In the genomic region with DNA sequence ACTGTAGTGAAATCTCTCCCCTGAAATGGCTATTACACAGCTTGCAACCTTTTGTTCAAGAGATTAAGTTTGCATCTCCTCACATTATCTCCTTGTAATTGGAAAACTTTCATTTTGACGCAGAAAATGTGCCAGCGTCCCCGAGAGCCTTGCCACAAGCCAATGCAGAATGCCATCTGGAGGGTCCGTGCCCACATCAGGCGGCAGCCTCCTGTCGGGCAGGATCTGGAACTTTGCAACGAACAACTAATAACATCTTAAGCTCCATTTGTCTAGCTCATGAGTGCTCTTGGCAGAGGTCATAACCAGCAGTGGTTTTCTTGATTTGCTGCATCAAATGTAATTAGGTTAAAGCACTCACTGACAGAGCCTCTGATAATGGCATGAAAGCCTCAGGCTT, we compare ENCODE assay signal across 11 mouse cellular contexts.
DNase-seq lines count a peak whose midpoint lies in the region; ATAC-seq and TF ChIP-seq lines count a peak whose summit lies in the region.
"Had no signal": no experiment of that assay in that cellular context is flagged by ENCODE, and none has a peak within 500 bp of the region (broad histone marks: within the 10 kb centered on the region; RNA-seq: fewer than 3 reads in every experiment).

No protein-coding gene starts in this region.

- H3K4me1 ChIP-seq in MEL (ENCODE audit: control insufficient read depth in 1 of 2, insufficient read depth in 2 of 2, low read length in 2 of 2), result peaks cover 2 to 16% of the 10 kb centered on the region in 2 experiments; a peak in 3 of 4 replicates
- peaks cover 8% of the 10 kb centered on the region for H3K4me1 ChIP-seq in liver, embryonic 12.5 days

- no peaks in the 10 kb centered on the region for H3K79me2 ChIP-seq in MEL (ENCODE audit: control insufficient read depth, insufficient read depth, low read length, poor library complexity)

- H3K9me3 ChIP-seq in MEL (replicated peaks; ENCODE audit: insufficient read depth, low read length), result no peaks in the 10 kb centered on the region
- H3K9me3 ChIP-seq in liver, embryonic 12.5 days (replicated peaks), result no peaks in the 10 kb centered on the region
- H3K9me3 ChIP-seq: heart, embryonic 10.5 days had no signal

- H3K36me3 ChIP-seq in MEL (ENCODE audit: control insufficient read depth in 1 of 2, insufficient read depth in 2 of 2, low read length in 2 of 2), result peaks cover 0 to 15% of the 10 kb centered on the region in 2 experiments; a peak in 2 of 4 replicates
- no peaks in the 10 kb centered on the region for H3K36me3 ChIP-seq in liver, embryonic 12.5 days
- H3K36me3 ChIP-seq: heart, embryonic 10.5 days had no signal

- peak overlapping the region; percentile 7; the same call in 1 of the 2 replicates for H3K4me3 ChIP-seq in layer of hippocampus, adult 2 months
- peak overlapping the region; percentile 48 to 65 for H3K4me3 ChIP-seq in MEL (ENCODE audit: control insufficient read depth in 1 of 2, insufficient read depth in 1 of 2, low read depth in 2 of 2, low read length in 2 of 2)
- H3K4me3 ChIP-seq in liver, embryonic 12.5 days, result no peak overlapping the region
- H3K4me3 ChIP-seq: heart, embryonic 10.5 days had no signal

- no peak for TF ChIP-seq CTCF in layer of hippocampus, adult 2 months (conservative IDR thresholded peaks at IDR 0.05)
- TF ChIP-seq CTCF in MEL (IDR thresholded peaks at IDR 0.05 in 2 of 3, conservative IDR thresholded peaks at IDR 0.05 in 1 of 3; ENCODE audit: control insufficient read depth in 1 of 3, insufficient read depth in 1 of 3, low read depth in 2 of 3, low read length in 3 of 3, poor library complexity in 1 of 3, severe bottlenecking in 1 of 3), result no peak

- DNase-seq in embryo, embryonic 10.5 days (ENCODE audit: low spot score), result peak; percentile 29
- DNase-seq in embryo, embryonic 10 days (ENCODE audit: low spot score), result no peak
- DNase-seq in layer of hippocampus, adult 2 months (ENCODE audit: low spot score in 2 of 2), result no peak
- no peak for DNase-seq in layer of hippocampus, adult 11-12 months (ENCODE audit: low spot score)
- DNase-seq in MEL (ENCODE audit: low read depth, low spot score), result no peak
- DNase-seq in kidney, postnatal 10 days, result no peak
- DNase-seq: kidney, adult 18-20 months; right cerebral cortex, postnatal 25 days had no signal

- TF ChIP-seq POLR2A in MEL (IDR thresholded peaks at IDR 0.05; ENCODE audit: control insufficient read depth in 1 of 2, insufficient read depth in 1 of 2, low read depth in 1 of 2, low read length in 2 of 2, poor library complexity in 1 of 2), result no peak

- TF ChIP-seq EP300 in MEL (IDR thresholded peaks at IDR 0.05; ENCODE audit: low read depth in 1 of 2, low read length in 2 of 2), result no peak

- H3K27me3 ChIP-seq in MEL (ENCODE audit: control insufficient read depth in 1 of 2, insufficient read depth in 2 of 2, low read length in 2 of 2), result no peaks in the 10 kb centered on the region
- H3K27me3 ChIP-seq in liver, embryonic 12.5 days (replicated peaks), result no peaks in the 10 kb centered on the region

- peak overlapping the region; percentile 46; the same call in 1 of the 2 replicates for H3K27ac ChIP-seq in layer of hippocampus, adult 2 months
- H3K27ac ChIP-seq in MEL (ENCODE audit: control insufficient read depth, low read depth, low read length), result no peak overlapping the region; the same call in 1 of the 2 replicates
- H3K27ac ChIP-seq in liver, embryonic 12.5 days, result no peak overlapping the region
- H3K27ac ChIP-seq: heart, embryonic 10.5 days had no signal

- 0 out of 2 replicates have a peak overlapping the region, but pooled peaks have one; percentile 4 for H3K4me2 ChIP-seq in liver, embryonic 12.5 days

- 78% methylated on average over 7 of the region's 7 CpGs for WGBS in liver, embryonic 12.5 days (ENCODE audit: insufficient replicate concordance)

- peak overlapping the region; percentile 26 for H3K9ac ChIP-seq in MEL (ENCODE audit: control insufficient read depth, low read depth, low read length, poor library complexity, severe bottlenecking)
- no peak overlapping the region for H3K9ac ChIP-seq in liver, embryonic 12.5 days

- no peak for TF ChIP-seq RAD21 in MEL (IDR thresholded peaks at IDR 0.05; ENCODE audit: low read depth, low read length)

- no peak for ATAC-seq in liver, embryonic 12.5 days
- ATAC-seq in megakaryocyte, adult 5-6 weeks (ENCODE audit: poor library complexity, severe bottlenecking), result no peak

TF ChIP-seq in MEL, 35 proteins besides CTCF, POLR2A, EP300 and RAD21:
- TF ChIP-seq MYC (IDR thresholded peaks at IDR 0.05; ENCODE audit: low read depth, low read length) (no peak), ZMIZ1 (IDR thresholded peaks at IDR 0.05; ENCODE audit: low read depth, low read length) (no peak), POLR2AphosphoS2 (IDR thresholded peaks at IDR 0.05; ENCODE audit: low read length) (no peak), RCOR1 (IDR thresholded peaks at IDR 0.05; ENCODE audit: low read depth, low read length) (no peak), NRF1 (IDR thresholded peaks at IDR 0.05; ENCODE audit: insufficient read depth, low read depth, low read length, poor library complexity, severe bottlenecking) (no peak), MXI1 (IDR thresholded peaks at IDR 0.05; ENCODE audit: low read depth, low read length) (no peak), E2F4 (IDR thresholded peaks at IDR 0.05; ENCODE audit: borderline replicate concordance, low read depth, low read length) (no peak), USF1 (IDR thresholded peaks at IDR 0.05; ENCODE audit: low read depth, low read length) (no peak), CHD2 (IDR thresholded peaks at IDR 0.05; ENCODE audit: low read length) (no peak), ELF1 (IDR thresholded peaks at IDR 0.05; ENCODE audit: low read depth, low read length) (no peak), MAZ (IDR thresholded peaks at IDR 0.05; ENCODE audit: low read depth, low read length) (no peak), ETS1 (IDR thresholded peaks at IDR 0.05; ENCODE audit: low read depth, low read length) (no peak), TAL1 (IDR thresholded peaks at IDR 0.05; ENCODE audit: low read length) (no peak), TCF12 (IDR thresholded peaks at IDR 0.05; ENCODE audit: low read depth, low read length) (no peak), CHD1 (IDR thresholded peaks at IDR 0.05; ENCODE audit: low read depth, low read length) (no peak), SIN3A (IDR thresholded peaks at IDR 0.05; ENCODE audit: low read length) (no peak), GABPA (IDR thresholded peaks at IDR 0.05; ENCODE audit: low read depth, low read length) (no peak), ZKSCAN1 (IDR thresholded peaks at IDR 0.05; ENCODE audit: low read depth, low read length) (no peak)
TF ChIP-seq in MEL: peak in this region for 0.
